Mouse (Mus musculus) kidney, adult 11 months (tissue): ENCODE measurements around the gene Hinfp.

ENCODE experiments used
- DNase-seq: peaks from one replicate; pipeline ENCODE4 v3.0.0; 2022

Hinfp gene

GRCm38 (mm10) chr9:44254508-44255135, 50.8 kb downstream of the Hinfp start:
- no peak for DNase-seq

GRCm38 (mm10) chr9:44253441-44253840, 52.0 kb downstream of the Hinfp start:
- DNase-seq: no peak

- DNase-seq: peak; percentile 83
Observed at GRCm38 (mm10) chr9:44251314-44251713, 54.2 kb downstream of the Hinfp start, which contains the start of gene Pdzd3. Gene Pdzd3 (minus strand): TSS chr9:44251471.

GRCm38 (mm10) chr9:44250445-44250844, 55.0 kb downstream of the Hinfp start:
- DNase-seq: no peak

- DNase-seq: peak; percentile 71
Observed at GRCm38 (mm10) chr9:44249181-44250146, 56.0 kb downstream of the Hinfp start.

- no peak for DNase-seq
Observed at GRCm38 (mm10) chr9:44247907-44248306, 57.6 kb downstream of the Hinfp start.

- peak; percentile 59 for DNase-seq
Observed at GRCm38 (mm10) chr9:44243621-44244020, 61.9 kb downstream of the Hinfp start.
